Mouse (Mus musculus): Measurements from ENCODE around the gene Fhl1.

Fhl1 gene

DNA sequence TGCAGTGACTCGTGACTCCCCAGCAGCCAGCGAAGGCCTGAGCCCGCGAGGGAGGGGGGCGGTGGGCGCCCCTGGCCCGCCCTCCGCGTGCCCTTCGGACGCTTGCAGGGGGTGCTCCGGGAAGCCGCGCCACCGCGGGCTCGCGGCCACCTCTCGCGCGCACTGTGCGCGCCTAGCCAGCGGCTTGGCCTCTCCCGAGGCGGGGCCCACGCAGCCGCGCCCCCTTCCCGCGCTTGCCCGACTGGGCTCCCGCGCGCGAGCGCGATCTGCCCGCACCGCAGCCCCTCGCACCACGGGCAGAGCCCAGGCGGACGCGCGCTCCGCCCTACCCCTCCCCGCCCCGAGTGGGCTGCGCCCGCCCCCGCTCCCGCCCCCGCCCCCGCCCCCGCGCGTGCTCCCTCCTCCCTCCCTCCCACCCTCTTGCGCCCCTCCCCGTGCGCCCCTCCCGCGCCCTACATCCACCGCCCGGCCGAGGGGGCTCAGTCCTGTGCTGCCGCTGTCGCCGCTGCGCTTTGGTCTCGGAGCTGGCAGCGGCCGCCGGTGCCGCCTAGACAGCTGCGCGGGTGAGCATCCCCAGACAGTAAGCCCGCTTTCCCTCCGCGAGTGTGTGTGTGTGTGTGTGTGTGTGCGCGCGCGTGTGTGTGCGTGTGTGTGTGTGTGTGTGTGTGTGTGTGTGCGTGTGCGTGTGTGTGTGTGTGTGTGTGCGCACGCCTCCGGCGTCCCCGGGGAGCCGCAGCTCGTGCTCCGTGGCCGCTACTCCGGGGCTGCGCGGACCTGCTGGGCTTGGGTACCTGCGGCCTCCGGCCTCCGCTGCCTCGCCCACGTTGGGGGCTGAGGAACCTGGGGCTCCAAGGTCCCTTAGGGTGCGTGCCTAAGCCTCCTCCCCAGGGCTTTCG lies at the start of gene Fhl1:
Fhl1 (plus strand) TSS at position 482 of the 896 bp plus-strand sequence.
- DNase-seq (ENCODE audit: low read depth, low spot score), result no peak

DNA sequence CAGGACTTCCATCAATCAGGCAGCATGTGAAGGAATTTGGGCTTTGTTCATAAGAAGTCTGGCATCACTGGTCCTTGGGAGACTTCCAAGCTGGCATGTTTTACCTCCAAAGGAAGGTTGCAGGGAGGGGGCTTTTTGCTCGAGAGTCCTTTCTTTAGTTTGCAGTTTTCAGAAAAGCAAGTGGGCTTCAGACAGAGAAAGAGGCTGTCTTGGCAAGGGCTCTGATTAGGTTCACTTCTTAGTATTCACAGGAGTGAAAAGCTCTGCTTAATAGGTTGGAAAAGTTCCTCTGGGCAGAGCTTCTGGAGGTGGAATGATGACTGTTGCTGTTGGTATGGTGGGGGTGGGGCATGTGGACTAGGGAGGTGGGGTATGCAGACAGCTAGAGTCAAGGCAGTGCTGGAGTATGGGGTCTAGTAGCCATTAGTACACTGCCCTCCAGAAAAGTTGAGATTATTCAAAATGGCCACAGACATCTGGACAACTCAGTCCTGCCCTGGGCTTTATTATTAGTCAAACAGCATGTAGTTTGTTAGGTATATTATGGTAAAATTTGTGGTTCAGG lies 49.3 kb upstream of the Fhl1 start:
- DNase-seq (ENCODE audit: low read depth, low spot score), result peak; percentile 14

DNA sequence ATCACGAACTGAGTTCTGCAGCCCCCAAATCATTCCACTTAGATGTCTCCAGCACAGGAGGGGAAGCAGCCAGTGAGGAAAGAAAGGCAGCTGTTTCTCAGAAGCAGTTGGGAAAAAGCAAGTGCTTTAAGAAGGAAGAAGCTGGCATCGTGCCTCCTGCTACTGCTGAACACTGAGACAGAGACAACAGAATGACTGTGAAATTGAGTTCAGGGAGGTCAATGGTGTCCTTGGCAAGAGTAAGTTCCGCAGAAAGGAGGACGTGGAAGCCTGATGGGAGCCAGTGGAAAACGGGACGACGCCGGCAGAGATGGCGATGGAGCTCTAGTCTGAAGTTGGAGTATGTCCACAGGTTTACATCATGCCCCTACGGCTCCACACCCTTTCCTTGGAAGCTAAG lies 48.1 kb upstream of the Fhl1 start:
- no peak for DNase-seq (ENCODE audit: low read depth, low spot score)

DNA sequence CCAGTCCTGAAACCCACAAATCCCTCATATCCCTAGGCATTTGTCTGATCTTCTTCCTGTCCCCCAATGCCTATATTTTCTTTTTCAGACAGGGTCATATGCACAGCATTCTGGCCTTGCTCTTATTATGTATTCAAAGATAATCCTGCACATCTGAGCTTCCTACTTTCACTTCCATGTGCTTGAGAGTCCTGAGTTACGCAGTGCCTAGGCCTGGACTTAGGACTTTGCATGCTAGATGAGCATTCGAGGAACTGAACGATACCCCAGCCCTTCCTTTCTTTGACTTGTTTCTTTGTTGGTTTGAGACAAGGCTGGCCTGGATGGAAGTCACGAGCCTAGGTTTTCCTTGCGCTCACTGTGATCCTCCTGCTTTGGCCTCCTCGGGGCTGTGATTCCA lies 39.0 kb upstream of the Fhl1 start:
- no peak for DNase-seq (ENCODE audit: low read depth, low spot score)

GRCm38 (mm10) chrX:56694539-56694938 lies 37.0 kb upstream of the Fhl1 start:
- no peak for DNase-seq (ENCODE audit: low read depth, low spot score)

DNA sequence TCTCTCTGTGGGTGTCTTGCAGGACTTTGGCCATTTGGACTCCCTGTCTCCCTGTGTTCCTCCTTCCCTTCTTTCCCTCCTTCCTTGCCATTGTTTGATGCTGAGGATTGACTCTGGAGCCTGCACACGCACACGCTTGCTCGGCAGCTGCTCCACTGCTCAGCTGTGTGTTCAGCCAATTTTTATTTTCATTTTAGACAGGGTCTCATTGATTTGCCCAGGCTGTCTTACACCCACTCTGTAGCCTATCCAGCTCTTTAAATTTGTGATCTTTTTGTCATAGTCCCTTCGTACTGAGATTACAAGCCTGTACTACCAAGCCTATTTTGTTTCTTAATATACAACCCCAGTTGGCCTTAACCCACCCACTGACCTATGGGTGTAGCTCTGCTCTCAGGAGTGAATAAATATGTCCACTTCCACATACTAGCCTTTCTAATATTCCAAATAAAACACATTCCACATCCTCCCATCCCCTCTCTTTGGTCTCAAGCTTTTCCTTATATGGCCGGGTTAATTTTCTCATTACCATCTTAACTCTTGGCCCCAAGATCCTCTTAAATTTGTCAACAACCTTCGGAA lies 34.3 kb upstream of the Fhl1 start:
- DNase-seq (ENCODE audit: low read depth, low spot score), result no peak

GRCm38 (mm10) chrX:56697886-56698285 lies 33.7 kb upstream of the Fhl1 start:
- peak; percentile 56 for DNase-seq (ENCODE audit: low read depth, low spot score)

GRCm38 (mm10) chrX:56701261-56701660 lies 30.3 kb upstream of the Fhl1 start:
- DNase-seq (ENCODE audit: low read depth, low spot score), result no peak

GRCm38 (mm10) chrX:56703965-56704562 lies 27.5 kb upstream of the Fhl1 start:
- peak; percentile 23 for DNase-seq (ENCODE audit: low read depth, low spot score)

DNA sequence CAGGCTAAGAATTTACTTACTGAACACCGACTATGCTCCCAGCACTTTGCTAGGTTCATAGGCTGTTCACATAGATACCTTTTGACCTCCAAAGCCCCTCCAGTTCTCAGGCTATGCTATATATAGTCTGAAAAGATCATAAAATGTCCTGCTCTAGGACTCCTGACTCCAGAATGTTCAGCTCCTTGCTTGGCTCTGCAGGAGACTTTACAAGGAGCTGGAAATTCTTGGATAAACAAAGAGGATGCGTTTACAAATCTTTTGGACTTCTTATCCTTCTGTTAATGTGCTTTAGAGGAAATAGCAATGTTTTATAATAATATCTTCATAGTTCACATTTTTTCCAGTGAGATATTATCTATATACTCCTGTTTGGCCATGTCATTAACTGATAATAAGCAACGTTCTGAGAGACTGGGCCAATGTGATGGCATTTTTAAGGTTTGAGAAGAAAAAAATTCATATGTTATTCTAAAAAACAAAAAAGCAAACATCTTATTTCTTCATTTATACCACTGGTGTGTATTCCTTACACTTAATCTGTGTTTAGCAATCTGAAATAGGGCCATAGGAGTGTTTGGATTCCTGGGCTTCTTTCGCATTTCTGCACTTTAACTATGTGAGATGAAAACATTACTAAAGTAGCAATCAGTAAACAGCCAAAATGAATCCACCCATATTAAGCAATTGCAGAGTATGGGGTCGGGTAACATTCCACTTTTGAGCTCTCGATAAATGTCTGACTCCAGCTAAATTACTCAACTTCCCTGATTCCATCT lies 22.8 kb upstream of the Fhl1 start:
- DNase-seq (ENCODE audit: low read depth, low spot score), result no peak

DNA sequence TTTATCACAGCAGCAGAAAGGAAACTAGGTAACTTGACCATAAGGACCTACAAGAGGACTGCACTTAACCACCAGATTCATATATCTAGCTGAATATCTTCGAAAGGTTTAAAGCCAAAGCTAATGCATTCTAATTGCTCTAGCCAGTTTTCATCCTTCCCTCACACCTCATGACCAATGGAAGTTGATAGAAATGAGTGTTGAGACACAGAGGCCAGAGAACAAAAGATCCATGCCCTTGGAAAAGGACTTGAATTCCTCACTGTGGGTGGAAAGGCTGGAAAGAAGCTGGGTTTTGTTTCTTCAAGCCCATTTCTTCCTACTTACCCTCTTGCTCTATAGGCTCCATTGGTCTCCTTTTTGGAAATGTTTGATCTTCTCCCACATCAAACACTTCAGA lies 21.1 kb upstream of the Fhl1 start:
- DNase-seq (ENCODE audit: low read depth, low spot score), result no peak

GRCm38 (mm10) chrX:56712666-56713065 lies 18.9 kb upstream of the Fhl1 start:
- DNase-seq (ENCODE audit: low read depth, low spot score), result no peak

GRCm38 (mm10) chrX:56722559-56722958 lies 9.0 kb upstream of the Fhl1 start:
- no peak for DNase-seq (ENCODE audit: low read depth, low spot score)

- DNase-seq (ENCODE audit: low read depth, low spot score), result no peak
Measured at GRCm38 (mm10) chrX:56728507-56728906, 3.1 kb upstream of the Fhl1 start.

DNA sequence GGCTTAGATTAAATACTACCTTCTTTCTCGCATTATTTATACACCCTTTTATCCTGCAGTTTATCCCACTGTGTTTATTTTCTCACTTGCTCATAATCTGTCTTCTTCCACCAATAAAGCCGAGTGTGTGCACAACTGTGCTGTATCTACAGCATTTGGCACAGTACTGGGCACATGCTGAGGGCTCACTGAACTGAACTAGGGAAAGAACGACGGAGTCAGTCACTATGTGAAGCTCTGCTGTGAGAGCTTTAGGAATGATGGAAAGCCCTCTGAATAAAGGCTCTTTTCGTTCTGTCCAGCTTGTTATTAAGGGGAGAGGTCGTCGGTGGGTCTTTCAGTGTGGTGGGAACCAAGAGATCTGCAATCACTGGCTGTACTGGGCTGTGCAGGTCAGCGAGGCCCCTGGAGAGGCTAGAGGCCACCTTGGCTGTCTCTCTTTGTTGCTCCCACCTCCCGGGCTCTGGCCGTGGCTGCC lies 720 bp upstream of the Fhl1 start:
- no peak for DNase-seq (ENCODE audit: low read depth, low spot score)

DNA sequence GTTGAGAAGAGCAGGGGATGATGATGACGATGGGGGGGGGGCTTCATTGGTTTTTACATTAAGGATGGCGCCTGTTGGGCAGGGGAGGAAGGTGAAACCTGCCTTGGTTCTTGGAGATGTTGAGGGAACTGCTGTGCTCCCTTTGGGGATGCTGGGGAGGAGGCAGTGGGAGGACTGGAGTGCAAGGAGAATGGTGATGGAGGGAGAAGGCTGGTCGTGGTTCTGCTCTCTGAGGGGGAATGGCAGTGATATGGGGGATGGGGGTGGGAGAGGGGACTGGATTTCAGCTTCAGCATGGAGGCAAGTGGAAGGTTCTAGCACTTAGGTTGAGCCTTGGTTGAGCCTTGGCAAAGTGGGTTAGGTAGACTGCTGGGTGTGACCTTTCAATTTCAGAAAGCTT lies 814 bp downstream of the Fhl1 start:
- DNase-seq (ENCODE audit: low read depth, low spot score), result no peak

GRCm38 (mm10) chrX:56734436-56734835 lies 2.8 kb downstream of the Fhl1 start:
- no peak for DNase-seq (ENCODE audit: low read depth, low spot score)

- DNase-seq (ENCODE audit: low read depth, low spot score), result no peak
Measured at GRCm38 (mm10) chrX:56736226-56736625, 4.6 kb downstream of the Fhl1 start.

DNA sequence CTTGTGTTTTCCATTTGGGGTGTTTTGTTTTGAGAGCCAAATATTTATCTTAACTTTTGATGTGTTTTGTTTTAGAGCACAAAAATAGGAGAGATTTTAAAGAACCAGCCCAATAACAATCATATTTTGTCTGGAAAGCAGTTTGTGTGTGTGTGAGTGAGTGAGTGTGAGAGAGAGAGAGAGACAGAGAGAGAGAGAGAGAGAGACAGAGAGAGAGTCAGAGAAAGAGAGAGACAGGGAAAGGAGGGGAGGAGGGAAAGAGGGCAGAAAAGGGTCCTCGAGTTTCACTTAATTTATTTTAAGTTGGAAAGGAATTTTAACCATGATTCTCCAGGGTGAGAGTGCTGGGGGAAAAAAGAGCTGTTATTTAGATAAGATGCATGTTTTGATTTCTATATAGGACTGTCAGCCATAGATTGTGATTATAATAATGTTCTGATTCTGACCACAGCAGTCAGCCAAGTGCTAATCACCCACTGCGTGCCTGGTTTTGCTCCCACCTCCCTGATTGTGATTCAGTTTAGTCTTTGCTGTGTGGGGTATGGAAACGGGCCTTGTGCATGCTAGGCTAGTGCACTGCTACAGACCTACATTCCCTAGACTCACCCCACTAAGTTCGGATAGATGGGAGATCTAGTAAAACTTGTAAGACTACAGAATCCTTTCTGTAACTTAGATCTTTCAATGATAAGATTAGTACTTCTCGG lies 6.4 kb downstream of the Fhl1 start:
- DNase-seq (ENCODE audit: low read depth, low spot score), result no peak

GRCm38 (mm10) chrX:56741428-56741827 lies 9.8 kb downstream of the Fhl1 start:
- DNase-seq (ENCODE audit: low read depth, low spot score), result no peak

DNA sequence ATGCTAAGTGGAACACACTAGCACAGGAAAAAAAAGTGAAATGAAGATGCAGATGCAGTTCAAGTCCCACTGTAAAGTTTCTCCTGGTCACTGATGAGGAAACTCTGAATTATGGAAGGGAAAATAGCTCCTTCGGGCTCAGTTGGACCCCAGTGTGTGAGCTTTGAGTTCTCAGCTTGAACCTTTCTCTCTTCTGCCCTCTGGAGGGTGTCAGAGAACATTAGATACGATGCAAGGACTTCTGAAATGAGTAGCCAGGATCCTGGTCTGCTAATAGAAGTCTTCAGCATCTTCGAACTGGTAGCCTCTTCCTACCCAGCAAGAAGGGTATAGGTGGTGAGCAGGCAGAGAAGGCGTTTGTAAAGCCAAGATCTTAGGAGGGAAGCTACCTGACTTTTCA lies 19.9 kb downstream of the Fhl1 start:
- peak; percentile 25 for DNase-seq (ENCODE audit: low read depth, low spot score)
